Mouse (Mus musculus) midbrain, embryonic 13.5 days (tissue): Measurements from ENCODE around the gene Tmem182. TPM values are rescaled to one million over a fixed set of nuclear protein-coding genes. Genes with fewer than 3 reads are reported as not detected.

Experiments
- ATAC-seq: fragments of 200-750 bp; cut with Nextera tagmentation; 2 replicates; pipeline ENCODE4 v1.8.0; 2017; ENCODE audit warnings: mild to moderate bottlenecking, moderate TSS enrichment, moderate library complexity
- H3K27ac ChIP-seq: fragments of 300-500 bp; sonication (generic); 2 replicates; pipeline ENCODE4 v1.5.1; 2015; ENCODE audit warnings: inconsistent platforms, mild to moderate bottlenecking, moderate library complexity
- H3K27me3 ChIP-seq: fragments of 300-500 bp; sonication (generic); 2 replicates; pipeline ENCODE4 v1.6.1; 2015; ENCODE audit warnings: mild to moderate bottlenecking, inconsistent platforms
- H3K36me3 ChIP-seq: fragments of 300-500 bp; sonication (generic); 2 replicates; pipeline ENCODE4 v1.6.1; 2015; ENCODE audit warnings: mild to moderate bottlenecking, inconsistent platforms
- H3K4me1 ChIP-seq: fragments of 300-500 bp; sonication (generic); replicated peaks from 2 replicates; pipeline ENCODE4 v1.6.1; 2015; ENCODE audit warnings: inconsistent platforms
- H3K4me2 ChIP-seq: fragments of 300-500 bp; sonication (generic); replicated peaks from 2 replicates; pipeline ENCODE4 v1.6.1; 2015; ENCODE audit warnings: moderate library complexity, mild to moderate bottlenecking, inconsistent platforms
- H3K4me3 ChIP-seq: fragments of 300-500 bp; sonication (generic); replicated peaks from 2 replicates; pipeline ENCODE4 v1.5.1; 2015; ENCODE audit warnings: mild to moderate bottlenecking, inconsistent platforms
- H3K9ac ChIP-seq: fragments of 300-500 bp; sonication (generic); replicated peaks from 2 replicates; pipeline ENCODE4 v1.6.1; 2015; ENCODE audit warnings: mild to moderate bottlenecking, inconsistent platforms
- H3K9me3 ChIP-seq: fragments of 300-500 bp; sonication (generic); 2 replicates; pipeline ENCODE4 v1.6.1; 2016; ENCODE audit warnings: mild to moderate bottlenecking, inconsistent platforms
- WGBS: fragments of 180-500 bp; shearing (Covaris S2); methylation state at CpG from one replicate; pipeline ENCODE4 v1.1.7; 2015; 5-methylcytosine and 5-hydroxymethylcytosine counted together
- polyA plus RNA-seq: library from polyadenylated mRNA; unstranded; fragments of >200 nt; fragmentation: Nextera tagmentation; extraction: Ambion mirVana; gene quantifications from 2 replicates; pipeline ENCODE4 v1.2.1, GENCODE M21; 2015

Tmem182 gene
- polyA plus RNA-seq, 1 experiment from 2014 or later: 0.05 TPM

- H3K9me3 ChIP-seq: no peaks in the 10 kb centered on the region
Observed at GRCm38 (mm10) chr1:40804118-40804517, 1.3 kb upstream of the Tmem182 start.

GRCm38 (mm10) chr1:40805891-40806290, 490 bp downstream of the Tmem182 start:
- no peaks in the 10 kb centered on the region for H3K4me1 ChIP-seq
- H3K27ac ChIP-seq: no peak overlapping the region
- H3K4me2 ChIP-seq: no peak overlapping the region
- WGBS: 90% methylated on average over 11 of the region's 11 CpGs
- no peak for ATAC-seq
- H3K36me3 ChIP-seq: no peaks in the 10 kb centered on the region
- no peak overlapping the region for H3K9ac ChIP-seq
- no peaks in the 10 kb centered on the region for H3K27me3 ChIP-seq
- H3K9me3 ChIP-seq: no peaks in the 10 kb centered on the region
- H3K4me3 ChIP-seq: no peak overlapping the region

More at GRCm38 (mm10) chr1:40804118-40804517, 1.3 kb upstream of the Tmem182 start:
- WGBS: 93% methylated on average over 12 of the region's 12 CpGs
- no peaks in the 10 kb centered on the region for H3K27me3 ChIP-seq
- no peaks in the 10 kb centered on the region for H3K4me1 ChIP-seq
- no peak overlapping the region for H3K27ac ChIP-seq
- no peak overlapping the region for H3K4me2 ChIP-seq
- ATAC-seq: no peak
- no peak overlapping the region for H3K9ac ChIP-seq
- H3K4me3 ChIP-seq: no peak overlapping the region
- H3K36me3 ChIP-seq: no peaks in the 10 kb centered on the region

GRCm38 (mm10) chr1:40808643-40809042, 3.2 kb downstream of the Tmem182 start:
- Histone ChIP-seq H3K9me3 (no peaks in the 10 kb centered on the region), H3K4me3 (no peak overlapping the region), H3K9ac (no peak overlapping the region), H3K4me1 (no peaks in the 10 kb centered on the region), H3K27me3 (no peaks in the 10 kb centered on the region), H3K27ac (no peak overlapping the region), H3K36me3 (no peaks in the 10 kb centered on the region), H3K4me2 (no peak overlapping the region)
- no peak for ATAC-seq
- WGBS: 85% methylated on average over 3 of the region's 3 CpGs

DNA sequence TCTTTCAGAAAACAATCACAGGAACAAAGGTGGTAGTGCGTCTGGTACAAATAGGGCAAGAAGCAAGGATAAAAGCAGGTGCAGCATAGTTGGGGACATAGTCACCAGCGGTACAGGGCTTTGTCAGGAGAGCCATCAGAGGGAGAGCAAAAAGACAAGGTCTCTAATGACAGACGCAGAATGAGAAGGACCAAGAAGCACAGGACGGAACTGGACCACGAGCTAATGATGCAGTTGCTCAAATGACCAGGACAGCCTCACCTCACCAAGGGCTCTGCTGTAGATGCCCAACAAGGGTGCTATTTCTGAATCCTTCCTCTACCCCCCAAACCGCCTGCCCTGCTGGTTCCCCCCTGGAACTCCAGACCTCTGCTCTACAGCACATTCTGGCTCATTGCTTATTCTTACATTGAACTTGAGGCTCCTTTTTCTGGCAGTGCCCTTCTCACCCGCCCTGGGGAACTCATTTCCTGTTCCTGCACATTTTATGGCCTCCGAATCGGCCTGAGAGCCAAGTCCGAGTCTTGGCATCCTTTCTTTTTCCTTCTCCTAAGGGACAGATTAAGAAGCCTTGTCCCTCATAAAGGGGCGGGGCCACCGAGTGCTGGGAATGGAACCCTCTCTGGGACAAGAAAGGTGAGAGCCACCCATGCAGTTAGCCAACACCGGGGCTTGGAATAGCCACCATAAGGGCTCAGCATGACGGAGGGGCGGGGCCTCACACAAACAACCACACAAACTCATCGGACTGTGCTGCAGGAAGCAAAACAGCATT, 9.9 kb downstream of the Tmem182 start:
- ATAC-seq: no peak
- Histone ChIP-seq H3K9me3 (no peaks in the 10 kb centered on the region), H3K27me3 (no peaks in the 10 kb centered on the region), H3K4me3 (no peak overlapping the region), H3K27ac (no peak overlapping the region), H3K4me1 (no peaks in the 10 kb centered on the region), H3K36me3 (no peaks in the 10 kb centered on the region), H3K9ac (no peak overlapping the region), H3K4me2 (no peak overlapping the region)
- 77% methylated on average over 16 of the region's 16 CpGs for WGBS

- no peaks in the 10 kb centered on the region for H3K9me3 ChIP-seq
- no peak overlapping the region for H3K27ac ChIP-seq
- no peaks in the 10 kb centered on the region for H3K4me1 ChIP-seq
- H3K9ac ChIP-seq: no peak overlapping the region
- 77% methylated on average over 4 of the region's 4 CpGs for WGBS
- H3K4me3 ChIP-seq: no peak overlapping the region
- H3K36me3 ChIP-seq: no peaks in the 10 kb centered on the region
- no peaks in the 10 kb centered on the region for H3K27me3 ChIP-seq
- no peak overlapping the region for H3K4me2 ChIP-seq
- no peak for ATAC-seq
Observed at GRCm38 (mm10) chr1:40824517-40824916, 19.1 kb downstream of the Tmem182 start.

GRCm38 (mm10) chr1:40824936-40825335, 19.5 kb downstream of the Tmem182 start:
- 81% methylated on average over 8 of the region's 8 CpGs for WGBS
- no peaks in the 10 kb centered on the region for H3K9me3 ChIP-seq
- H3K4me3 ChIP-seq: no peak overlapping the region
- H3K27me3 ChIP-seq: no peaks in the 10 kb centered on the region
- H3K9ac ChIP-seq: no peak overlapping the region
- no peaks in the 10 kb centered on the region for H3K4me1 ChIP-seq
- no peak overlapping the region for H3K4me2 ChIP-seq
- no peak overlapping the region for H3K27ac ChIP-seq
- no peaks in the 10 kb centered on the region for H3K36me3 ChIP-seq
- no peak for ATAC-seq

DNA sequence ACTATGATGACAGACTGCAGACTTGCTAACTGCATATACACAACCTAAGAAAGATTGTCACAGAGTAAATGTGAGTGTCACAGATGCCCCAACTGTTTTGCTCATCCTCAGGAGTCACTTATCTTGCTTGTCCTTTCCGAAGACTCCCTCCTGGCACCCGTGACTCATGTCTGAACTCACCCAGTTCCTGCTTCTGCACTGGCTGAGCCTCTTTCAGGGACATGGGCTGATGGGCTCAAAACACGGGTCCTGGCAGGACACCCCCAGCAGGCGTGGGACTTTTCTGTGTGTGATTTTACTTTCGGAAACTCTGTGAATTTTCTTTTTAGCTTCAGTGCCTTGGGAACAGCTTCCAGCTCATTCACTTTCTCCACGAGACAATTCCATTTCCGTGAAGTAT, 20.4 kb downstream of the Tmem182 start:
- Histone ChIP-seq H3K4me3 (no peak overlapping the region), H3K4me2 (no peak overlapping the region), H3K36me3 (no peaks in the 10 kb centered on the region), H3K27ac (no peak overlapping the region), H3K27me3 (no peaks in the 10 kb centered on the region), H3K9me3 (no peaks in the 10 kb centered on the region), H3K9ac (no peak overlapping the region), H3K4me1 (no peaks in the 10 kb centered on the region)
- 76% methylated on average over 7 of the region's 7 CpGs for WGBS
- ATAC-seq: no peak

- WGBS: 73% methylated on average over 10 of the region's 10 CpGs
- Histone ChIP-seq H3K4me3 (no peak overlapping the region), H3K36me3 (no peaks in the 10 kb centered on the region), H3K9me3 (no peaks in the 10 kb centered on the region), H3K4me1 (no peaks in the 10 kb centered on the region), H3K9ac (no peak overlapping the region), H3K27me3 (no peaks in the 10 kb centered on the region), H3K27ac (no peak overlapping the region), H3K4me2 (no peak overlapping the region)
- ATAC-seq: no peak
Observed at GRCm38 (mm10) chr1:40829213-40829914, 24.0 kb downstream of the Tmem182 start.

DNA sequence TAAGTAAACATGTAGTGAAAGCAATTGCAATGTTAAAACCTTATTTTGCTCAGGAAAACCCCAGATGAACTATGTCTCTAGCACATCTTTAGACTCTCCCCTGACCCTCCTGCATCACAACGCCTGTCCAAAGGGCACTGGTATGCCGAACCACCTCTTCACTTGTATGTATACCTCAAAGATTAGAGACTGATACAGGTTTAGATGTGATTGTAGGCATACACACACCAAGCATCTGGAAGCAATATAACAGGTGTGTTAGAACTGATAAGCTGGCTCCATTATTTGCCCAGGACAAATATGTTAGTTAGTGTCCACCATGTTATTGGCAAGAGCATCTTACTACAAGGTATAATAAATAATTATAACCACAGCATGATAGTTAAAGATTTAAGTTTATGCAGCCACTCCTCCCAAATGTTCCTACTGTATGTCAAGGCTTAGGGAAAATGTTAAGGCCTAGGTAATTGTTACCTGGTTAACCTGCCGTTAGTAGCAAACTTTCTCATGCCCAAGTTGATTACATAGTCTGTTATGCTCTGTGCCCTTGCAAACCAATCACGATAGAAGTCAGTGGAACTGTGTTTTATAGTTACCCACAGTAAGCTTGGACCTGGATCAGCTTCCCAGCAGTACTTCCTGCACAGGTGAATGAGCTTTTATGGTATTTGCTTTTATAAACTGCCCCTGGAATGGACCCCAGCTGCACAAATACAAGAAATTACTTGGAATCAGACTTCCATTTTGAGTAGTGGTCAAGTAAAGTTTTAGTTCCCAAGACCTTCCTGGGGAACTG, 25.5 kb downstream of the Tmem182 start:
- Histone ChIP-seq H3K9me3 (no peaks in the 10 kb centered on the region), H3K36me3 (no peaks in the 10 kb centered on the region), H3K4me3 (no peak overlapping the region), H3K4me2 (no peak overlapping the region), H3K27ac (no peak overlapping the region), H3K9ac (no peak overlapping the region), H3K27me3 (no peaks in the 10 kb centered on the region), H3K4me1 (no peaks in the 10 kb centered on the region)
- 92% methylated on average over 4 of the region's 4 CpGs for WGBS
- ATAC-seq: no peak

DNA sequence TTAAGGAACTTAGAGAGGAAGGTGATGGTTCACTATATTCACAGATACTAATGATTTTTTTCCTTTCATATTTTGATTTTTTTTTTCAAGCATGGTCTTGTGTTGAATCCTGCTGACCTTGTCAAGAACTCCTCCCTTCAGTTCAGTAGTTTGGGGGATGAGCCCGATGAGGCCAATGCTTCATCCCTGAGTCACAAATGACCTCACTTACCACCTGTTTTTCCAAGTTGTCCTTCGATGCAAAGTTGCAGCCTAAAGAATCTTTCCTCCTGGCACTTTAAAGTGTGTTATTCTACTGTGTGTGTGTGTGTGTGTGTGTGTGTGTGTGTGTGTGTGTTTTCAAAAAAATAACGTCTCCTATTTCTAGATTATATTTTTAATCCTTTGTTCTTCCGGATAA, 30.1 kb downstream of the Tmem182 start:
- H3K4me1 ChIP-seq: no peaks in the 10 kb centered on the region
- no peak overlapping the region for H3K27ac ChIP-seq
- no peak overlapping the region for H3K4me3 ChIP-seq
- no peaks in the 10 kb centered on the region for H3K27me3 ChIP-seq
- no peaks in the 10 kb centered on the region for H3K9me3 ChIP-seq
- no peaks in the 10 kb centered on the region for H3K36me3 ChIP-seq
- no peak for ATAC-seq
- H3K4me2 ChIP-seq: no peak overlapping the region
- no peak overlapping the region for H3K9ac ChIP-seq
- WGBS: 79% methylated on average over 4 of the region's 4 CpGs

- Histone ChIP-seq H3K27me3 (no peaks in the 10 kb centered on the region), H3K9ac (no peak overlapping the region), H3K4me1 (no peaks in the 10 kb centered on the region), H3K4me3 (no peak overlapping the region), H3K27ac (no peak overlapping the region), H3K9me3 (no peaks in the 10 kb centered on the region), H3K4me2 (no peak overlapping the region), H3K36me3 (no peaks in the 10 kb centered on the region)
- 90% methylated on average over 8 of the region's 8 CpGs for WGBS
- no peak for ATAC-seq
Observed at GRCm38 (mm10) chr1:40840605-40841004, 35.2 kb downstream of the Tmem182 start.
